Mouse (Mus musculus) MEL-GATA-1-ER (cell line): ENCODE measurements at regions not wholly inside any gene's neighbourhood (a gene's known extent, or its start where the extent isn't known, plus 50 kb on each side); places are given as distances from the start of the nearest gene placed in this dataset.

Experiments used
- DNase-seq: peaks from one replicate; pipeline ENCODE4 v3.0.0-alpha.2; 2012; ENCODE audit warnings: low read depth; ENCODE audit errors: extremely low read depth

- no peak for DNase-seq
Observed at GRCm38 (mm10) chr14:81770421-81770820, 1786.5 kb downstream of the Olfm4 start.

GRCm38 (mm10) chr14:81771826-81772225 is 1787.9 kb downstream of the Olfm4 start:
- DNase-seq: no peak

DNA sequence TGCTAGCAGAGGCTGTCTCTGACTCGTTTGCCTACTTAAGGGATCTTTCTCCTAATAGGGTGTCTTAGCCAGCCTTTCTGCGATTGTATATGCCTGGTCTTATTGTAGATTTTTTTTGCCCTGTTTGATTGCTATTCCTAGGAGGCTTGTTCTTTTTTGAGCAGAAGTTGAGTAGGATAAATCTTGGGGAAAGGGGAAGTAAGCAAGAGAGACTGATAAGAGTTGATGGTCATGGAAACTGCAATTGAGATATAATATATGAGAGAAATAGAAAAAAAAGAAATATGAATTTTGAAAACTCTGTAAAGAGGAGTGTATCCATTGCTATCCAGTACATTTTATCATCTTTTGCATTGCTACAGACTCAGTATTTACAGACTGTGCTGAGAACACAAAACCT is 1805.0 kb downstream of the Olfm4 start:
- DNase-seq: peak; percentile 4

GRCm38 (mm10) chr14:81823786-81824185 is 1839.9 kb downstream of the Olfm4 start:
- no peak for DNase-seq

DNA sequence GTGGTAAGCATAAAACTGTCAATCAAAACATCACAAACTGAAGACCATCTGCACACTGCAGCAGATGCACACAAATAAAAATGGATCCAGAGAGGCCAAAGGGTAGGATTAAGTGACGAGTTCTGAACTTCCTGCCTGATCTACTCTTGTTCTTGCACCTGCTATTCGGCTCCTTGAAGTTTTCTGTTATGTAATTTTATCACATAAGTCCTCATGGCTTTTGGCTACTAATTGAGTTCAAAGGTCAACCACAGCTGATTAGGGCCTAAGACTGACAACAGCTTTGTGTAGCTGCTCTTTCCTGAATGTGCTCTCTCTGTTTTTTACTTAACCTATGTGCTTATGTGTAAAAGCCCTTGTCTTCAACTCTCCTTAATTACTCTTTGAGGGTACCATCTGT is 1874.7 kb downstream of the Olfm4 start:
- no peak for DNase-seq

DNA sequence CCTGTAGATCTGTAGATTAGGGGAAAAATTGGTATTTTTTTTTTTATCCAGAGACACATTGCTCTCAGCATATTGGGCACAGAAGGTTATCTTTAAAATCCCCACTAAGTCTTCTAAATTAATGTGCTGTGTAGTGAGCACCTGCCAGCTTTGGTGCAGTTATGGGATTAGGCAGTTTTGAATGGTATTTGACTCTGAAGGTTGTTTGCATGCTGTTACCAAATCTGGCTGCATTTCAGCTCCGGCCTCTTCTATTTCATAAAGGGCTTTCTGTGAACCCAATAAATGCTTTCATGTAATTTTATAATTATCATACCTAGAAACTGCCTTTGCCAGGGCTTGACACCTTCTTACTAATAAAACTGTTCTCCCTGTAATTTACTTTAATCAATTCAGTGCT is 1886.5 kb downstream of the Olfm4 start:
- DNase-seq: no peak
